Mouse (Mus musculus) kidney, embryonic 14.5 days (tissue): Measurements from ENCODE around the gene Mcm9. TPM values are rescaled to one million over a fixed set of nuclear protein-coding genes. Genes with fewer than 3 reads are reported as not detected.

Experiments used
- ATAC-seq: fragments of 200-750 bp; cut with Nextera tagmentation; 2 replicates; pipeline ENCODE4 v1.8.0; 2017; ENCODE audit warnings: moderate number of reproducible peaks, mild to moderate bottlenecking, moderate TSS enrichment, moderate library complexity; ENCODE audit not compliant: low FRiP score, low TSS enrichment
- H3K27ac ChIP-seq: fragments of 300-500 bp; sonication (generic); 2 replicates; pipeline ENCODE4 v1.5.1; 2014; ENCODE audit warnings: low read depth, mild to moderate bottlenecking, low read length, moderate library complexity, mixed read lengths
- H3K27me3 ChIP-seq: fragments of 300-500 bp; sonication (generic); 2 replicates; pipeline ENCODE4 v1.6.1; 2014; ENCODE audit warnings: mild to moderate bottlenecking, low read length; ENCODE audit not compliant: control insufficient read depth, insufficient read depth
- H3K36me3 ChIP-seq: fragments of 300-500 bp; sonication (generic); 2 replicates; pipeline ENCODE4 v1.6.1; 2014; ENCODE audit warnings: low read length, mixed read lengths; ENCODE audit not compliant: control insufficient read depth, insufficient read depth
- H3K4me1 ChIP-seq: fragments of 300-500 bp; sonication (generic); 2 replicates; pipeline ENCODE4 v1.6.1; 2014; ENCODE audit warnings: low read length, mixed read lengths; ENCODE audit not compliant: control insufficient read depth, insufficient read depth
- H3K4me2 ChIP-seq: fragments of 300-500 bp; sonication (generic); replicated peaks from 2 replicates; pipeline ENCODE4 v1.6.1; 2014; ENCODE audit warnings: low read depth, mild to moderate bottlenecking, low read length
- H3K4me3 ChIP-seq: fragments of 300-500 bp; sonication (generic); 2 replicates; pipeline ENCODE4 v1.5.1; 2014; ENCODE audit warnings: mild to moderate bottlenecking, low read length
- H3K9ac ChIP-seq: fragments of 300-500 bp; sonication (generic); 2 replicates; pipeline ENCODE4 v1.6.1; 2014; ENCODE audit warnings: low read depth, mild to moderate bottlenecking, low read length, moderate library complexity
- H3K9me3 ChIP-seq: fragments of 300-500 bp; sonication (generic); 2 replicates; pipeline ENCODE4 v1.6.1; 2016; ENCODE audit warnings: low read length; ENCODE audit not compliant: control insufficient read depth
- WGBS: fragments of 180-500 bp; shearing (Covaris S2); extraction: QIAGEN DNeasy Blood & Tissue Kit; methylation state at CpG from one replicate; pipeline ENCODE4 v1.1.7; 2014; 5-methylcytosine and 5-hydroxymethylcytosine counted together
- polyA plus RNA-seq: library from polyadenylated mRNA; unstranded; fragments of >200 nt; fragmentation: Nextera tagmentation; extraction: Ambion mirVana; gene quantifications from 2 replicates; pipeline ENCODE4 v1.2.1, GENCODE M21; 2014

Gene Mcm9
- polyA plus RNA-seq, 1 experiment from 2014 or later: 18.8 TPM

DNA sequence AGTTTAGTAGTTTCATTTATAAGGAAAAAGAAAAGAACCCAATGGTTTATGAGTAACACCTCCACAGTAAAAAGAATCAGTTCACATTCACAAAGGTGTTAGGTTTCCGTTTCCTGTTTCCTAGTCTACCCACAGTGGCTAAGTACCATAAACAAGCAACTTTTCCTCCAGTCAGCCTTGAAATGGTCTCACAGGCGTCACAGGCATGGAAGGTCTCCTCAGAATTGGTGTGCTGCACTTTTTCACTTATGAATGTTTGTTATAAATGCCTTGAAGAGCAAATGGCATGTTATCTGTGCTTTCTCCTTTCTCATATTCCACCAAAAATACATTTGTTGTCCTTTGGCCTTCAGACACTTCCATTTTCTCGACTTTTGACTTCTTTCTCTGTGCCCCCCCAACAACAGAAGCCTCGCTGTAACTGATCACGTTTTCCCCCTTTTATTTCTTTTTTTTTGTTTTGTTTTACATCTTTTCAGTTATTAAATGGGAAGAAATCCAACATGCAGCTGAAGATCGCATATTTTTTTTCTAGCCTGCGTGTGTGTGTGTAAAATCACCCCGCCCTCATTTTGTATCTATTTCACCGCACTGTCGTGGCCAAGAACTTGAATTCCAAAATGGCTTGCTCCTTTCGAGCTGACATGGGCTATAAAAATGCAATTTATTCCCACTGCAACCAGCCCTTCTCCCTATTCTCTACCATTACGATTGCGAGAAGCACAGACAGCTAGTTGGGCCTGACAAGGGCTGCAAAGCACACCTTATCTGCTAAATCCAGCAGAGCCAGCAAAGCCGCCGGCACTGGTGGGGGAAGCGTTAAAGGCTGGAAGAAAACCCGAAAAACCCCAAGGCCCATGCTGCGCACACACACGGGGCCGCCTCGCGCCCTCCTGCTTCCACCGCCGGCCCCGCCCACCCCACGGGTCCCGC is 34.2 kb downstream of the Mcm9 start:
- ATAC-seq: no peak; the same call in 1 of the 2 replicates
- 4% methylated on average over 26 of the region's 27 CpGs for WGBS
- peaks cover 11% of the 10 kb centered on the region for H3K4me1 ChIP-seq

DNA sequence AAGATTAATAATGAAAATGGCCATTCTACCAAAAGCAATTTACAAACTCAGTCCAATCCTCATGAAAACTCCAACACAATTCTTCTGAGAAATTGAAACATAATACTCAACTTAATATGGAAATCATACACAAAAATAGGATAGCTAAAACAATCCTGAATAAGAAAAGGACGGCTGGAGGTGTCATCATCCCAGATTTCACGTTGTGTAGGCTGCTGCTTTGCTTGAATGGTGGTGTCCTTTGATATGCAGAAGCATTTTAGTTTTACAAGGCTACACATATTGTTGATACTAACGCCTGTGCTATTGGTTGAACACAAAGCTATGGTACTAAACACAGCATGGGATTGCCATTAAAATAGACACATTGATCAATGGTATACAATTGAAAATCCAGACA is 44.5 kb downstream of the Mcm9 start:
- H3K27ac ChIP-seq: no peak overlapping the region
- no peak overlapping the region for H3K4me2 ChIP-seq
- H3K27me3 ChIP-seq: no peaks in the 10 kb centered on the region
- peaks cover 4% of the 10 kb centered on the region; the same call in 1 of the 2 replicates for H3K4me1 ChIP-seq
- no peaks in the 10 kb centered on the region for H3K9me3 ChIP-seq
- no peaks in the 10 kb centered on the region for H3K36me3 ChIP-seq
- ATAC-seq: no peak
- H3K9ac ChIP-seq: no peak overlapping the region
- WGBS: 74% methylated on average over 3 of the region's 3 CpGs
- H3K4me3 ChIP-seq: no peak overlapping the region

More for the DNA sequence above, 34.2 kb downstream of the Mcm9 start:
- no peaks in the 10 kb centered on the region for H3K9me3 ChIP-seq
- H3K27ac ChIP-seq: peak overlapping the region; percentile 93
- peak overlapping the region; percentile 50 for H3K4me2 ChIP-seq
- H3K27me3 ChIP-seq: no peaks in the 10 kb centered on the region
- peak overlapping the region; percentile 94 for H3K4me3 ChIP-seq
- peaks cover 9% of the 10 kb centered on the region; the same call in 1 of the 2 replicates for H3K36me3 ChIP-seq
- H3K9ac ChIP-seq: peak overlapping the region; percentile 56; the same call in 1 of the 2 replicates

GRCm38 (mm10) chr10:53581087-53581486 is 49.2 kb downstream of the Mcm9 start:
- H3K9ac ChIP-seq: peak overlapping the region; percentile 53; the same call in 1 of the 2 replicates
- H3K27me3 ChIP-seq: no peaks in the 10 kb centered on the region
- no peak overlapping the region for H3K27ac ChIP-seq
- 17% methylated on average over 9 of the region's 12 CpGs for WGBS
- peaks cover 4% of the 10 kb centered on the region; the same call in 1 of the 2 replicates for H3K4me1 ChIP-seq
- peak; percentile 77 for ATAC-seq
- H3K9me3 ChIP-seq: no peaks in the 10 kb centered on the region
- H3K4me3 ChIP-seq: peak overlapping the region; percentile 38
- no peaks in the 10 kb centered on the region for H3K36me3 ChIP-seq
- peak overlapping the region; percentile 65 for H3K4me2 ChIP-seq

DNA sequence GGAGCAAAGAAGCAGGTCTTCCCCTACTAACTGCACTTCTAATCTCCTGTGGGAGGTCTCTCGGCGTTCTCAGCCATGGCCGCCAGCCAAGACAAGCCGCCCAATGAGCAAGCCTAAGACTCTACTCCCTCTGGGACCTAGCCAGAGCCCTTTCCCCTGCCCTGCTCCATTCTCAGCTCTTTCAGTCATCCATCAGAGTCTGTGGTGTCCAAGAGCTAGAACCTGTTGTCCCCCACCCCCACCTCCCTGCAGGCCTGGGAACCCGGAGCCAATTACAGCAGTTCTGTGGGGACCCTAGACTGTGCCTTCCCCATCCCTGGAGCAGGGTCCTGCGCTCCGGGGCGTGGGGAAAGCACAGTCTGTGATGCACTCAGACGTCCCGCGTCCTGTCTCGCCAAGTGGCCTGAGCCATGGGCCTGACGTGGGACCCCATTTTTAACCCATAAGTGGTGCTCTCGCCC is 49.6 kb downstream of the Mcm9 start:
- H3K4me3 ChIP-seq: peak overlapping the region; percentile 38
- no peaks in the 10 kb centered on the region for H3K36me3 ChIP-seq
- peak overlapping the region; percentile 65 for H3K4me2 ChIP-seq
- 19% methylated on average over 14 of the region's 14 CpGs for WGBS
- H3K9ac ChIP-seq: peak overlapping the region; percentile 53
- no peaks in the 10 kb centered on the region for H3K9me3 ChIP-seq
- peaks cover 4% of the 10 kb centered on the region; the same call in 1 of the 2 replicates for H3K4me1 ChIP-seq
- H3K27ac ChIP-seq: no peak overlapping the region
- peak; percentile 93 for ATAC-seq
- H3K27me3 ChIP-seq: no peaks in the 10 kb centered on the region

- H3K4me3 ChIP-seq: peak overlapping the region; percentile 38
- H3K36me3 ChIP-seq: no peaks in the 10 kb centered on the region
- H3K9me3 ChIP-seq: no peaks in the 10 kb centered on the region
- WGBS: 43% methylated on average over 7 of the region's 7 CpGs
- H3K4me2 ChIP-seq: peak overlapping the region; percentile 65
- H3K9ac ChIP-seq: no peak overlapping the region
- no peak overlapping the region for H3K27ac ChIP-seq
- ATAC-seq: peak; percentile 72
- peaks cover 4% of the 10 kb centered on the region; the same call in 1 of the 2 replicates for H3K4me1 ChIP-seq
- no peaks in the 10 kb centered on the region for H3K27me3 ChIP-seq
Observed at GRCm38 (mm10) chr10:53580137-53580536, 50.1 kb downstream of the Mcm9 start.

DNA sequence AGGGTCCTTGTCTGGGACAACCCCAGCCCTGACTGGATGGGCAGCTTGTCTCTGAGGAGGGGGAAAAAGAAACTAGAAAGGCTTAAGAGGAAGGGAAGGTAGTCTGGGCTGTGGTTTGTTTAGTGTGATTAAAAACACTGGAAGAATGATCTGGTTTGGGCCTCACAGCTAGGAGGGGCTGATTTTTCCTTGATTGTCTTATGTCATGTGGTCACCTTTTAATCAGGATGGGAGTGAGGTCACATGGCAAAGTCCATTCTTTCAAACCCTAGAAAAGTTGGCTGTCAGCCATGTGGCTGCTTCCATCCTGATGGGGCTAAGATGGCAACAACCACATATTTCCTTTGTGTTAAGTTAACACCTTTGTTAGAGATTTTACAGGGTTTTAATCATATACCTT is 61.7 kb downstream of the Mcm9 start:
- no peak for ATAC-seq
- no peak overlapping the region for H3K4me2 ChIP-seq
- H3K4me3 ChIP-seq: no peak overlapping the region
- no peaks in the 10 kb centered on the region for H3K27me3 ChIP-seq
- no peaks in the 10 kb centered on the region for H3K36me3 ChIP-seq
- H3K9me3 ChIP-seq: no peaks in the 10 kb centered on the region
- no peak overlapping the region for H3K9ac ChIP-seq
- H3K4me1 ChIP-seq: no peaks in the 10 kb centered on the region
- H3K27ac ChIP-seq: no peak overlapping the region

DNA sequence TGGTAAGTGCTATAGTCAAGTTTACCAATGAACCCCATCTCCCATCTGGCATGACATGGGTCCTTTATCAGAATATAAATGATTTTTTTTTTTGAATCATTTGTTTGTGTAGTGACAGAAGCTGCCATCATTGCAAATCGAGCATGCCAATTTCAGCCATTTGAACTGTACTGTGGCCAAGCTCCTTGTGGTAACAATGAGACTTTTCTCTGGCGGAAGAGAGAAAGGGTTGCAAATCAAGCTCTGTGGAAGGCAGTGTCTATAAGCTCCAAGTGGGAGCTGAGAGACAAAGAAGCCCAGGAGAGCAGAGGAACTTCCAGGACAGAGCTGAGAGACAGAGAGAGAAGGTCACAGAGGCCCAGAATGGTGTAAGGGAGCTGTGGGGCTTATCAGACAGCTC is 64.7 kb downstream of the Mcm9 start:
- Histone ChIP-seq H3K27me3 (no peaks in the 10 kb centered on the region), H3K4me3 (no peak overlapping the region), H3K9me3 (no peaks in the 10 kb centered on the region), H3K4me1 (no peaks in the 10 kb centered on the region), H3K27ac (no peak overlapping the region), H3K36me3 (no peaks in the 10 kb centered on the region), H3K4me2 (no peak overlapping the region), H3K9ac (no peak overlapping the region)
- WGBS: 88% methylated on average over 2 of the region's 2 CpGs
- no peak for ATAC-seq

DNA sequence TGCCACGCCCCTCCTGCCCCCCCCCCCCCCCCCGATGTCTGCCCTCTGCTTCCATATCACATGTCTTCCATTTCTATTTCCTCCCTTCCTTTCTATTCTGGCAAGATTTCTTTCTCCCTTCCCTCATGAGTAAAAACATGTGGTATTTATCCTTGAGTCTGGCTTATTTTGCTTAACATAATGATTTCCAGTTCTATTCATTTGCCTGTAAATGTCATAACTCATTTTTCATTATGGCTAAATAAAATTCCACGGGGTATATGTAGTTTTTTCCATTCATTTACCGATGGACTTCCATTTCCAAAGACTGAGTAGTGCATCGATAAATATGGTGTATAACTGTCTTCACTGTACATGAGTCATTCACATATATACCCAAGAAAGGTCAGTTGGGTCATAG is 68.2 kb downstream of the Mcm9 start:
- Histone ChIP-seq H3K4me1 (no peaks in the 10 kb centered on the region), H3K4me2 (no peak overlapping the region), H3K9me3 (no peaks in the 10 kb centered on the region), H3K36me3 (no peaks in the 10 kb centered on the region), H3K4me3 (no peak overlapping the region), H3K27ac (no peak overlapping the region), H3K27me3 (no peaks in the 10 kb centered on the region), H3K9ac (no peak overlapping the region)
- WGBS: 81% methylated on average over 5 of the region's 5 CpGs
- no peak for ATAC-seq

DNA sequence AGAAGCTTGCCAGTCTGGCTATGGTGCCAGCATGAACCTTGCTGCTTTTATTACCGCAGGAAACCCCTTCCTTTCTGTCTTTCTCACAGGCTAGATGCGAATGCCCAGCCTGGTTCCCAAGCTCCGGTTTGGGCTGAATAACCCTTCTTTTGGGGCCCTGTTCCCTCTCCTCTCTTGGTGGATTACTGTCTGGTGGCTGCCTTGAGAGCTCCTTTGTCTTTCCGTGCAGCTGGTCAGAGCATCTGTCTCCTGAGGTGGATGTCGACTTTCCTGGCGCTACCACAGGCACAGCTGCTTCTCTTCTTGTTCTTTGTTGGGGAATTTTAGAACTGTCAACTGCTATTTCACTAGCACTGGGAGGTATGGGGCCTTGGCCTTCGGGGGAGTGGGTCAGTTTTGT is 92.6 kb downstream of the Mcm9 start:
- Histone ChIP-seq H3K36me3 (peaks cover 24% of the 10 kb centered on the region; the same call in 1 of the 2 replicates), H3K4me1 (no peaks in the 10 kb centered on the region), H3K4me2 (no peak overlapping the region), H3K27me3 (no peaks in the 10 kb centered on the region), H3K9me3 (no peaks in the 10 kb centered on the region), H3K4me3 (no peak overlapping the region), H3K27ac (no peak overlapping the region), H3K9ac (no peak overlapping the region)
- no peak for ATAC-seq
- WGBS: 78% methylated on average over 7 of the region's 7 CpGs
